Mouse (Mus musculus) intestine, embryonic 15.5 days (tissue): ENCODE results near the gene Plce1. TPM values are rescaled to one million over a fixed set of nuclear protein-coding genes. Genes with fewer than 3 reads are reported as not detected.

Experiments
- ATAC-seq: fragments of 200-750 bp; cut with Nextera tagmentation; 2 replicates; pipeline ENCODE4 v1.8.0; 2017; ENCODE audit warnings: moderate TSS enrichment, moderate library complexity
- H3K27ac ChIP-seq: fragments of 300-500 bp; sonication (generic); 2 replicates; pipeline ENCODE4 v1.5.1; 2015; ENCODE audit warnings: mild to moderate bottlenecking, inconsistent platforms
- H3K27me3 ChIP-seq: fragments of 300-500 bp; sonication (generic); replicated peaks from 2 replicates; pipeline ENCODE4 v1.6.1; 2015; ENCODE audit warnings: inconsistent platforms
- H3K36me3 ChIP-seq: fragments of 300-500 bp; sonication (generic); 2 replicates; pipeline ENCODE4 v1.6.1; 2015; ENCODE audit warnings: inconsistent platforms
- H3K4me1 ChIP-seq: fragments of 300-500 bp; sonication (generic); replicated peaks from 2 replicates; pipeline ENCODE4 v1.6.1; 2015; ENCODE audit warnings: inconsistent platforms
- H3K4me2 ChIP-seq: fragments of 300-500 bp; sonication (generic); replicated peaks from 2 replicates; pipeline ENCODE4 v1.6.1; 2015; ENCODE audit warnings: mild to moderate bottlenecking, inconsistent platforms
- H3K4me3 ChIP-seq: fragments of 300-500 bp; sonication (generic); replicated peaks from 2 replicates; pipeline ENCODE4 v1.5.1; 2015; ENCODE audit warnings: inconsistent platforms
- H3K9ac ChIP-seq: fragments of 300-500 bp; sonication (generic); 2 replicates; pipeline ENCODE4 v1.6.1; 2015; ENCODE audit warnings: inconsistent platforms
- H3K9me3 ChIP-seq: fragments of 300-500 bp; sonication (generic); 2 replicates; pipeline ENCODE4 v1.6.1; 2016; ENCODE audit warnings: inconsistent platforms
- WGBS: fragments of 180-500 bp; shearing (Covaris S2); methylation state at CpG from one replicate; pipeline ENCODE4 v1.1.7; 2015; 5-methylcytosine and 5-hydroxymethylcytosine counted together
- polyA plus RNA-seq: library from polyadenylated mRNA; unstranded; fragments of >200 nt; fragmentation: Nextera tagmentation; extraction: Ambion mirVana; gene quantifications from 2 replicates; pipeline ENCODE4 v1.2.1, GENCODE M21; 2015

Gene Plce1
- polyA plus RNA-seq, 1 experiment from 2014 or later = 4.7 TPM

- H3K9ac ChIP-seq = no peak overlapping the region
- H3K4me3 ChIP-seq = no peak overlapping the region
- no peaks in the 10 kb centered on the region for H3K27me3 ChIP-seq
- no peaks in the 10 kb centered on the region for H3K9me3 ChIP-seq
- 61% methylated on average over 3 of the region's 3 CpGs for WGBS
- no peak overlapping the region for H3K27ac ChIP-seq
- H3K4me2 ChIP-seq = no peak overlapping the region
- ATAC-seq = no peak
- H3K36me3 ChIP-seq = no peaks in the 10 kb centered on the region
- no peaks in the 10 kb centered on the region for H3K4me1 ChIP-seq
These were observed 279.5 kb downstream of the Plce1 start for GRCm38 (mm10) chr19:38760441-38760840.

DNA sequence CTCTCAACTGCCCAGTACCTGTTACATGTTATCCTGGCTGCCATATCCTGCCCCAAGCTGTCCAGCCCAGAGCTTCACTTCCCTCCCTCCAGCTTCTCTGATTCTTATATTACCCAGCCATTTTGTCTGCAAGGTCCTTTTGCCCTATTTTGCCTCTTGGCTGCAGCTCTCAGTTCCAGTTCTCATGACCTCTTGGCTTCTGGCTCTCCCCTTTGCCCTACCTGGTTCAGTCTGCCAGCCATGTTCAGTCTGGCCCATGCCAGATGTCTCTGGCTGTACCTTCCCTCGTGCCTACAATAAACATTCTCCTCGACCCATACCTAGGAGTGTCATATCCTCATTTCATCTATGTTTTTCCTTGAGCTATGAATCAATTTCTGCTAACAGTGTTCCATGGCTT is 285.4 kb downstream of the Plce1 start:
- H3K4me2 ChIP-seq = no peak overlapping the region
- WGBS = 53% methylated on average over 2 of the region's 2 CpGs
- no peak overlapping the region for H3K4me3 ChIP-seq
- no peak for ATAC-seq
- H3K4me1 ChIP-seq = no peaks in the 10 kb centered on the region
- H3K9me3 ChIP-seq = no peaks in the 10 kb centered on the region
- H3K9ac ChIP-seq = no peak overlapping the region
- H3K27me3 ChIP-seq = no peaks in the 10 kb centered on the region
- H3K27ac ChIP-seq = no peak overlapping the region
- no peaks in the 10 kb centered on the region for H3K36me3 ChIP-seq

GRCm38 (mm10) chr19:38775548-38775947 is 294.6 kb downstream of the Plce1 start:
- Histone ChIP-seq H3K27me3 (no peaks in the 10 kb centered on the region), H3K36me3 (no peaks in the 10 kb centered on the region), H3K4me3 (no peak overlapping the region), H3K9me3 (no peaks in the 10 kb centered on the region), H3K27ac (no peak overlapping the region), H3K9ac (no peak overlapping the region), H3K4me1 (no peaks in the 10 kb centered on the region), H3K4me2 (no peak overlapping the region)
- no peak for ATAC-seq
- 50% methylated on average over 4 of the region's 4 CpGs for WGBS

DNA sequence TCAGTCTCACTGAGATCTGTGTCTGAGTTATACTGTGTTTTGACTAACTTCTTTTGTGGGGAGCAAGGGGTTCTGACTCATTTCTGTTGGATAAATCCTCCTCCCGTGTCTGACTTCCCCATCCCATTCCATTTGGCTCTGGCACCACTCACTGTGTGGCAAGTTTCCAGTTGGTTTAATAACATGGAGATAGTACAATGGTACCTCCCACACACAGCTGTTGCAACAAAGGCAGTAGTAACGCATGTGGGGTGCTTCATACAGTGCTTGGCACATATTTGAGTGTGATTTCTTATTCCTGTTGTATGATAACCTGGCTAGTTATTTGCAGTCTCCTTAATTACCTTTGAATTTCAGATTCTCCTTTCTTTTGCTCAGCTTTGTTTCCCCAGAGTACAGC is 297.9 kb downstream of the Plce1 start:
- Histone ChIP-seq H3K9ac (no peak overlapping the region), H3K4me3 (no peak overlapping the region), H3K27ac (no peak overlapping the region), H3K36me3 (no peaks in the 10 kb centered on the region), H3K9me3 (no peaks in the 10 kb centered on the region), H3K27me3 (no peaks in the 10 kb centered on the region), H3K4me2 (no peak overlapping the region), H3K4me1 (no peaks in the 10 kb centered on the region)
- WGBS = 66% methylated on average over 2 of the region's 2 CpGs
- ATAC-seq = no peak

DNA sequence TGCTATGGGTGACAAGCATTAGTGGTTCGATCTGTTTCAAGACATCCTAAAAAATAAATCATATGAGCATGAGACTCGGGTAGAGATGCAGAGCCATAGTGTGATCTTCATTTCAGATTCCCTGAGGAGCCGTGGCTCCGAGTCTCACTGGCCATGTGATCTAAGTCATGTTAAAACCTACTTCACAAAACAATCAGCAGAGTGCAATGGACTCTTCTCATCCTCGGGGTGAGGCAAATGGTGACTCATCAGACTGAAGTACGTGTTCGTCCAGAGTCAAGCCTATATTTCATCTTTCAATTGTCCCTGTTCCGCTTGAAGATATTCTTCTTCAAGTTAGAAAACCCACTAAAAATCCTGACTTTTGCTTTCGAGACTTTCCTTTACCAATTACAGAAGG is 302.6 kb downstream of the Plce1 start:
- H3K4me1 ChIP-seq = no peaks in the 10 kb centered on the region
- 82% methylated on average over 9 of the region's 9 CpGs for WGBS
- ATAC-seq = no peak
- H3K4me3 ChIP-seq = no peak overlapping the region
- no peak overlapping the region for H3K27ac ChIP-seq
- H3K36me3 ChIP-seq = no peaks in the 10 kb centered on the region
- H3K9ac ChIP-seq = no peak overlapping the region
- H3K9me3 ChIP-seq = no peaks in the 10 kb centered on the region
- H3K4me2 ChIP-seq = no peak overlapping the region
- H3K27me3 ChIP-seq = no peaks in the 10 kb centered on the region

DNA sequence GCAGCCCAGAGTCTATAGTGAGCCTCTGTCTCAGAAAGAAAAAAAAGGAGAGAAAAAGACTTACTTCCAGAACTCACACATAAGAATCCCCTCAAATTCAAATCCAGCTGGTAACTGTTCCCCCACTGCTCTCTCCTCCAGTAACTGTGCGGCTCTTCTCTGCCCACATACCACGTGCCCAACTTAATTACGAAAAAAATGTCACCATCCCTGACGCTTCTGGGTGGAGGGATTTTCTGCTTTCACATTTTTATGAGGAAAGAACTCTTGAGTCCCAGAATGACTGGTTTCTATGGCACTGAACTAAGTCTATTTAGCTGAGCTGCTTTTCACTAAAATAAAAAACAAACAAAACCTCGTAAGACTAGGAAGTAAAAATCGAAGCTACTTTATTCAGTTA is 306.8 kb downstream of the Plce1 start:
- Histone ChIP-seq H3K4me2 (no peak overlapping the region), H3K36me3 (peaks cover 12% of the 10 kb centered on the region), H3K9me3 (no peaks in the 10 kb centered on the region), H3K27ac (no peak overlapping the region), H3K9ac (no peak overlapping the region), H3K27me3 (no peaks in the 10 kb centered on the region), H3K4me1 (no peaks in the 10 kb centered on the region), H3K4me3 (no peak overlapping the region)
- 91% methylated on average over 6 of the region's 6 CpGs for WGBS
- no peak for ATAC-seq

GRCm38 (mm10) chr19:38793563-38794045 is 312.7 kb downstream of the Plce1 start:
- Histone ChIP-seq H3K36me3 (peaks cover 23% of the 10 kb centered on the region), H3K4me3 (no peak overlapping the region), H3K4me2 (no peak overlapping the region), H3K9ac (no peak overlapping the region), H3K27ac (no peak overlapping the region), H3K27me3 (no peaks in the 10 kb centered on the region), H3K9me3 (no peaks in the 10 kb centered on the region), H3K4me1 (no peaks in the 10 kb centered on the region)
- no peak for ATAC-seq
- 92% methylated on average over 7 of the region's 7 CpGs for WGBS

- no peak overlapping the region for H3K4me3 ChIP-seq
- 77% methylated on average over 5 of the region's 5 CpGs for WGBS
- H3K4me1 ChIP-seq = no peaks in the 10 kb centered on the region
- peaks cover 15% of the 10 kb centered on the region for H3K36me3 ChIP-seq
- H3K27me3 ChIP-seq = no peaks in the 10 kb centered on the region
- H3K4me2 ChIP-seq = no peak overlapping the region
- H3K27ac ChIP-seq = no peak overlapping the region
- H3K9ac ChIP-seq = no peak overlapping the region
- no peak for ATAC-seq
- H3K9me3 ChIP-seq = no peaks in the 10 kb centered on the region
These were observed 315.6 kb downstream of the Plce1 start for GRCm38 (mm10) chr19:38796546-38796945.

DNA sequence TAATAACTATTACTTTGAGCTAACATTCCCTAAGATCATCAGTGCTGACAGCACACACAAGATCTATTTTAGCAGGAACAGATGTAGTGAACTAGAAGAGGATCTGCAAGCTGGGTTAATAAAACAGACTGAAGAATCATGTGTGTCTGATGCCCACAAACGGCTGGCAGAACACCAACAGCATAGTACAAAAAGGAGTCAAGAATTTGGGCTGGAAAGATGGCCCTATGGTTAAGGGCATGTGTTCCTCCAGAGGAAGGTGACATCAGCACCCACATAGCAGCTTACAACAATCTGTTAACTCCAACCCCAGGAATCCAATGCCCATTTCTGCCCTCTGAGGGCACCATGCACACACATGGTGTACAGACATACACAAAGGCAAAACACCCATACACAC is 317.4 kb downstream of the Plce1 start:
- H3K36me3 ChIP-seq = peaks cover 18% of the 10 kb centered on the region
- H3K4me3 ChIP-seq = no peak overlapping the region
- H3K4me2 ChIP-seq = no peak overlapping the region
- no peaks in the 10 kb centered on the region for H3K27me3 ChIP-seq
- WGBS = 96% methylated on average over 1 of the region's 1 CpGs
- H3K9me3 ChIP-seq = no peaks in the 10 kb centered on the region
- H3K27ac ChIP-seq = no peak overlapping the region
- ATAC-seq = no peak
- H3K9ac ChIP-seq = no peak overlapping the region
- H3K4me1 ChIP-seq = no peaks in the 10 kb centered on the region

DNA sequence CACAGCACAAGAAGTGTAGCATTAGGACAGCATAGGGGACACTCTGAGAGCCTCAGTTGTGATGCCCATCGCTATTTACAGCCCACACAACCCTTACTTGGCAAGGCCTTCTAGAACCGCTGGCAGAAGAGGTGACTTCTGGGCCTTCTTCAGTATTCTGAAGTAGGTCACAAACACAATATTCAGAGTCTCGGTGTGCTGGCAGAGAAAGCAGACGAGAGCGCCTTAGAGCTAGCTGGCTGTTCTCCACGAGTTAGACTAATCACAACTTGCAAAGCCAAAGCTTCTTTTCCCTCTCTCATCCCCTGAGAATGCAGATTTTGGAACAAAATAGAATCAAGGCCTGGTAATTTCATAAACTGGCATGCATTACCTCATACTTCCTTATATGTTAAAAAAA is 317.9 kb downstream of the Plce1 start:
- no peak overlapping the region for H3K9ac ChIP-seq
- no peaks in the 10 kb centered on the region for H3K27me3 ChIP-seq
- WGBS = 88% methylated on average over 6 of the region's 6 CpGs
- H3K36me3 ChIP-seq = peaks cover 19% of the 10 kb centered on the region
- no peaks in the 10 kb centered on the region for H3K9me3 ChIP-seq
- no peak overlapping the region for H3K4me3 ChIP-seq
- H3K27ac ChIP-seq = no peak overlapping the region
- ATAC-seq = no peak
- H3K4me2 ChIP-seq = no peak overlapping the region
- no peaks in the 10 kb centered on the region for H3K4me1 ChIP-seq

GRCm38 (mm10) chr19:38818191-38818590 is 337.3 kb downstream of the Plce1 start:
- Histone ChIP-seq H3K4me1 (no peaks in the 10 kb centered on the region), H3K27ac (no peak overlapping the region), H3K4me3 (peak overlapping the region; percentile 81), H3K36me3 (peaks cover 17% of the 10 kb centered on the region), H3K4me2 (peak overlapping the region; percentile 67), H3K9me3 (no peaks in the 10 kb centered on the region), H3K9ac (peak overlapping the region; percentile 70), H3K27me3 (no peaks in the 10 kb centered on the region)
- no peak for ATAC-seq
- 32% methylated on average over 8 of the region's 8 CpGs for WGBS

GRCm38 (mm10) chr19:38818766-38819426 is 338.0 kb downstream of the Plce1 start, which contains the start of gene Noc3l:
TSS of gene Noc3l (minus strand) at chr19:38819237.
- peak within 1 kb of the TSS; percentile 81 for H3K4me3 ChIP-seq
- WGBS = under 1% methylated on average over 38 of the region's 38 CpGs
- peak within 1 kb of the TSS; percentile 67 for H3K4me2 ChIP-seq
- H3K9me3 ChIP-seq = no peaks in the 10 kb centered on the region
- no peak within 1 kb of the TSS for H3K27ac ChIP-seq
- ATAC-seq = peak; percentile 99
- peak within 1 kb of the TSS; percentile 70 for H3K9ac ChIP-seq
- peaks cover 15% of the 10 kb centered on the region for H3K36me3 ChIP-seq
- H3K27me3 ChIP-seq = no peaks in the 10 kb centered on the region
- H3K4me1 ChIP-seq = no peaks in the 10 kb centered on the region

- no peaks in the 10 kb centered on the region for H3K9me3 ChIP-seq
- no peaks in the 10 kb centered on the region for H3K27me3 ChIP-seq
- H3K27ac ChIP-seq = no peak overlapping the region
- 14% methylated on average over 16 of the region's 16 CpGs for WGBS
- H3K4me3 ChIP-seq = peak overlapping the region; percentile 81
- H3K4me2 ChIP-seq = peak overlapping the region; percentile 67
- H3K4me1 ChIP-seq = no peaks in the 10 kb centered on the region
- H3K9ac ChIP-seq = peak overlapping the region; percentile 66
- H3K36me3 ChIP-seq = peaks cover 13% of the 10 kb centered on the region; the same call in 1 of the 2 replicates
- peak; percentile 74 for ATAC-seq
These were observed 338.5 kb downstream of the Plce1 start for GRCm38 (mm10) chr19:38819427-38819802.
